31 mouse cellular contexts compared by ENCODE assay signal in genomic region chr17:87482867-87483266, GRCm38 (mm10). TPM values are rescaled to one million over a fixed set of nuclear protein-coding genes. Genes with fewer than 3 reads are reported as not detected.
DNase-seq lines count a peak whose midpoint lies in the region; ATAC-seq and TF ChIP-seq lines count a peak whose summit lies in the region.
"Had no signal": no experiment of that assay in that cellular context is flagged by ENCODE, and none has a peak within 500 bp of the region (broad histone marks: within the 10 kb centered on the region; RNA-seq: fewer than 3 reads in every experiment).

No protein-coding gene starts in this region.

- H3K4me1 ChIP-seq in heart, embryonic 13.5 days = peaks cover 10% of the 10 kb centered on the region
- H3K4me1 ChIP-seq in midbrain, embryonic 11.5 days (ENCODE audit: control insufficient read depth, insufficient read depth, low read length) = no peaks in the 10 kb centered on the region
- no peaks in the 10 kb centered on the region for H3K4me1 ChIP-seq in midbrain, embryonic 14.5 days (ENCODE audit: control insufficient read depth, insufficient read depth, low read length)
- peaks cover 5% of the 10 kb centered on the region; the same call in 1 of the 2 replicates for H3K4me1 ChIP-seq in cerebellum, adult 2 months (ENCODE audit: control insufficient read depth, insufficient read depth, low read length)
- H3K4me1 ChIP-seq: forebrain, embryonic 10.5 days; liver, embryonic 15.5 days had no signal

- peak; percentile 31; the same call in 1 of the 2 replicates for ATAC-seq in heart, embryonic 13.5 days (ENCODE audit: extremely low read depth, insufficient number of reproducible peaks, low FRiP score, low TSS enrichment)
- ATAC-seq in midbrain, embryonic 11.5 days (ENCODE audit: low FRiP score) = no peak
- no peak for ATAC-seq in midbrain, embryonic 14.5 days (ENCODE audit: low FRiP score, low TSS enrichment)
- ATAC-seq: activated CD4-positive, CD25-positive, alpha-beta regulatory T cell, adult 4 months; hindbrain, postnatal 0 days had no signal

- intact Hi-C loops in heart, postnatal 36 days (cut with DNase I) = no loop called here

- WGBS in heart, embryonic 13.5 days = 50% methylated on average over 3 of the region's 3 CpGs
- WGBS in midbrain, embryonic 11.5 days = 63% methylated on average over 3 of the region's 3 CpGs
- WGBS in midbrain, embryonic 14.5 days = 74% methylated on average over 3 of the region's 3 CpGs
- WGBS in large intestine, adult 2 months = 29% methylated on average over 3 of the region's 3 CpGs
- 71% methylated on average over 3 of the region's 3 CpGs for WGBS in cerebellum, adult 2 months

- TF ChIP-seq POLR2A in cerebellum, adult 2 months (IDR thresholded peaks at IDR 0.05; ENCODE audit: borderline replicate concordance, insufficient read depth, low read length) = no peak

- no peaks in the 10 kb centered on the region for H3K36me3 ChIP-seq in heart, embryonic 13.5 days
- no peaks in the 10 kb centered on the region for H3K36me3 ChIP-seq in midbrain, embryonic 11.5 days (ENCODE audit: control insufficient read depth, insufficient read depth, low read length)
- H3K36me3 ChIP-seq in midbrain, embryonic 14.5 days (ENCODE audit: control insufficient read depth, insufficient read depth, low read length) = no peaks in the 10 kb centered on the region
- H3K36me3 ChIP-seq: forebrain, embryonic 10.5 days; limb, embryonic 10.5 days; liver, embryonic 15.5 days; stomach, embryonic 15.5 days had no signal

- H3K4me3 ChIP-seq in heart, embryonic 13.5 days = no peak overlapping the region
- H3K4me3 ChIP-seq in midbrain, embryonic 11.5 days (ENCODE audit: low read depth, low read length) = no peak overlapping the region
- H3K4me3 ChIP-seq in midbrain, embryonic 14.5 days (replicated peaks; ENCODE audit: low read depth, low read length) = no peak overlapping the region
- no peak overlapping the region for H3K4me3 ChIP-seq in cerebellum, adult 2 months (replicated peaks; ENCODE audit: insufficient read depth, low read depth, low read length)
- H3K4me3 ChIP-seq: forebrain, embryonic 10.5 days; layer of hippocampus, adult 2 months; limb, embryonic 10.5 days; liver, embryonic 15.5 days; stomach, embryonic 15.5 days had no signal

- H3K27ac ChIP-seq in heart, embryonic 13.5 days (replicated peaks) = no peak overlapping the region
- no peak overlapping the region for H3K27ac ChIP-seq in midbrain, embryonic 11.5 days (ENCODE audit: low read depth, low read length)
- no peak overlapping the region for H3K27ac ChIP-seq in midbrain, embryonic 14.5 days (replicated peaks; ENCODE audit: low read depth, low read length)
- H3K27ac ChIP-seq in cerebellum, adult 2 months (ENCODE audit: insufficient read depth, low read length) = no peak overlapping the region
- H3K27ac ChIP-seq: forebrain, embryonic 10.5 days; hindbrain, postnatal 0 days; layer of hippocampus, adult 2 months; limb, embryonic 10.5 days; liver, embryonic 15.5 days; macrophage; stomach, embryonic 15.5 days had no signal

- no peak overlapping the region for H3K4me2 ChIP-seq in heart, embryonic 13.5 days
- H3K4me2 ChIP-seq in midbrain, embryonic 11.5 days = no peak overlapping the region
- H3K4me2 ChIP-seq in midbrain, embryonic 14.5 days (ENCODE audit: low read length) = no peak overlapping the region
- H3K4me2 ChIP-seq: liver, embryonic 15.5 days; stomach, embryonic 15.5 days had no signal

- no peaks in the 10 kb centered on the region for H3K9me3 ChIP-seq in heart, embryonic 13.5 days
- H3K9me3 ChIP-seq in midbrain, embryonic 11.5 days (ENCODE audit: control insufficient read depth, low read length) = no peaks in the 10 kb centered on the region
- H3K9me3 ChIP-seq in midbrain, embryonic 14.5 days (ENCODE audit: control insufficient read depth, low read length) = no peaks in the 10 kb centered on the region
- H3K9me3 ChIP-seq: limb, embryonic 10.5 days; liver, embryonic 15.5 days; stomach, embryonic 15.5 days had no signal

- no peak overlapping the region for H3K9ac ChIP-seq in heart, embryonic 13.5 days
- H3K9ac ChIP-seq in midbrain, embryonic 11.5 days (ENCODE audit: low read length) = no peak overlapping the region
- no peak overlapping the region for H3K9ac ChIP-seq in midbrain, embryonic 14.5 days (replicated peaks; ENCODE audit: low read length)
- H3K9ac ChIP-seq: liver, embryonic 15.5 days; stomach, embryonic 15.5 days had no signal

- no peaks in the 10 kb centered on the region for H3K27me3 ChIP-seq in heart, embryonic 13.5 days (replicated peaks)
- H3K27me3 ChIP-seq in midbrain, embryonic 11.5 days (ENCODE audit: control insufficient read depth, insufficient read depth, low read length) = no peaks in the 10 kb centered on the region
- H3K27me3 ChIP-seq in midbrain, embryonic 14.5 days (ENCODE audit: control insufficient read depth, insufficient read depth, low read length) = no peaks in the 10 kb centered on the region
- H3K27me3 ChIP-seq in cerebellum, adult 2 months (ENCODE audit: control insufficient read depth, insufficient read depth, low read length) = no peaks in the 10 kb centered on the region
- H3K27me3 ChIP-seq: liver, embryonic 15.5 days; stomach, embryonic 15.5 days had no signal

- DNase-seq in heart, postnatal 36 days = no peak
- DNase-seq in midbrain, embryonic 11.5 days (ENCODE audit: low spot score, missing footprints) = peak; percentile 75
- no peak for DNase-seq in midbrain, embryonic 14.5 days
- DNase-seq in large intestine, adult 2 months (ENCODE audit: low read depth, low spot score) = peak; percentile 67
- DNase-seq in right cerebral cortex, postnatal 25 days = no peak
- DNase-seq in cerebellum, adult 2 months = no peak
- DNase-seq: cerebellum, adult 11-12 months; cerebellum, postnatal 14 days; kidney, adult 2 months; kidney, postnatal 10 days; liver; retina, postnatal 1 day; right cerebral cortex, postnatal 4 days; thymus, adult 2 months; thymus, postnatal 4 days had no signal

- no peak for TF ChIP-seq CTCF in cerebellum, adult 2 months (IDR thresholded peaks at IDR 0.05; ENCODE audit: borderline replicate concordance, insufficient read depth, low read depth, low read length)

RNA-seq across cellular contexts. Expression of gene Calm2, which starts 36.1 kb away (rescaled TPM):
- polyA plus RNA-seq in heart, embryonic 13.5 days (2015; fragmentation: Nextera tagmentation; extraction: Ambion mirVana) = 550 and 637 TPM in 2 replicates
- total RNA-seq in heart, postnatal 36 days (2021) = 100 to 1,000 TPM; 133 to 154 TPM
- polyA plus RNA-seq in midbrain, embryonic 11.5 days (2014; fragmentation: Nextera tagmentation; extraction: Ambion mirVana) = 1,326 and 1,445 TPM in 2 replicates
- 1,972 and 2,214 TPM in 2 replicates for polyA plus RNA-seq in midbrain, embryonic 14.5 days (2014; fragmentation: Nextera tagmentation; extraction: Ambion mirVana)
- 92.6 and 104 TPM in 2 replicates for polyA plus RNA-seq in large intestine, adult 2 months (2012; rRNA removed)
- polyA plus RNA-seq in cerebellum, adult 2 months (2012; rRNA removed) = 1,979 and 2,002 TPM in 2 replicates

RNA-seq across cellular contexts. Expression of gene Stpg4, which starts 55.3 kb away (rescaled TPM):
- polyA plus RNA-seq in heart, embryonic 13.5 days (2015; fragmentation: Nextera tagmentation; extraction: Ambion mirVana) = 0.27 TPM in 1 of 2 replicates, not detected in the other
- not detected for total RNA-seq in heart, postnatal 36 days (2021)
- not detected in 2 replicates for polyA plus RNA-seq in midbrain, embryonic 11.5 days (2014; fragmentation: Nextera tagmentation; extraction: Ambion mirVana)
- polyA plus RNA-seq in midbrain, embryonic 14.5 days (2014; fragmentation: Nextera tagmentation; extraction: Ambion mirVana) = not detected in 2 replicates
- not detected in 2 replicates for polyA plus RNA-seq in large intestine, adult 2 months (2012; rRNA removed)
- not detected in 2 replicates for polyA plus RNA-seq in cerebellum, adult 2 months (2012; rRNA removed)
- total RNA-seq: gastrocnemius, adult 18-20 months; layer of hippocampus, adult 2 months; layer of hippocampus, postnatal 25 days; monocyte, adult 5-6 weeks had no signal
- polyA plus RNA-seq: activated CD4-positive, CD25-positive, alpha-beta regulatory T cell, adult 4 months; C2C12; embryonic facial prominence, embryonic 11.5 days; forebrain, embryonic 10.5 days; heart, postnatal 0 days; hindbrain, embryonic 11.5 days; hindbrain, postnatal 0 days; kidney, adult 2 months; limb, embryonic 10.5 days; liver, embryonic 15.5 days; macrophage; stomach, embryonic 15.5 days had no signal

Comparison
In these comparisons a context has a peak if more than half of its experiments do, and no peak if none do; other contexts are left out.
1. DNase-seq: peak in midbrain, embryonic 11.5 days (single experiment) and large intestine, adult 2 months (single experiment); none in heart, postnatal 36 days (0 of 2), midbrain, embryonic 14.5 days (single experiment), right cerebral cortex, postnatal 25 days (single experiment) and cerebellum, adult 2 months (0 of 2).